Mouse (Mus musculus) bone marrow macrophage, adult 2 months (primary cell): ENCODE measurements around the gene Agap1.

ENCODE experiments used
- CTCF ChIP-seq: IDR thresholded peaks from 2 replicates; pipeline ENCODE4 v1.5.1; 2012; ENCODE audit warnings: low read depth, mild to moderate bottlenecking, low read length, moderate library complexity
- POLR2A ChIP-seq: IDR thresholded peaks from 2 replicates; pipeline ENCODE4 v1.6.1; 2012; ENCODE audit warnings: mild to moderate bottlenecking, low read depth, low read length, borderline replicate concordance

DNA sequence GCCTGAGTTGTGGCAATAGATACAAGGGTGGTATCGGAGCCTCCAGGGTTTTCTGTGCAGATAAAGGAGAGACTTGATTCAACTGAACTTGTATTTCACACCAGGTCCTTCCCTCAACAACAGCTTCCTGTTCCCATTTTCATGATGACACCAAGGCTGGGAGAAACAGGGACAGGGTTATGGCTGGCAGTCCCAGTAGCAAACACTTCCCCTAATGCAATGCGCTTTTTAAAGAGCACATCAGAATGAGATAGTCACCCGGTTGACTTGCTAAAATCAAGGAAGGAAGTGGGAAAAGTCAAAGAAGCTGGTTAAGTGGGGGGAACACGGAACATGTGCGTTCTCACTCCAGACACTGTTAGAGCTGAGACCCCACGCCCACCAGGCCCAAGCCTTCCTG lies 436.8 kb downstream of the Agap1 start:
- TF ChIP-seq CTCF (no peak), POLR2A (no peak)
